Mouse (Mus musculus) CH12.LX (cell line): ENCODE results near the gene Cytip. TPM values are rescaled to one million over a fixed set of nuclear protein-coding genes. Genes with fewer than 3 reads are reported as not detected.

Experiments used
- DNase-seq: peaks from one replicate; pipeline ENCODE4 v3.0.0-alpha.2; 2013; ENCODE audit errors: extremely low read depth
- H3K27ac ChIP-seq: 2 replicates; pipeline ENCODE4 v1.5.1; 2012; ENCODE audit warnings: low read depth, mild to moderate bottlenecking, control low read depth, moderate library complexity; ENCODE audit not compliant: insufficient read depth
- H3K27me3 ChIP-seq: replicated peaks from 2 replicates; pipeline ENCODE3; 2012; ENCODE audit warnings: inconsistent platforms
- H3K36me3 ChIP-seq, 2 experiments: replicated peaks in 1 of 2; 2 replicates each; pipeline versions ENCODE3 to v1.6.1; 2012; ENCODE audit warnings: inconsistent platforms in 1 of 2, low read length in 1 of 2, mild to moderate bottlenecking in 1 of 2, mixed read lengths in 1 of 2, moderate library complexity in 1 of 2; ENCODE audit not compliant: control insufficient read depth in 1 of 2, insufficient read depth in 1 of 2
- H3K4me1 ChIP-seq, 2 experiments: 2 replicates each; pipeline ENCODE4 v1.6.1; 2012; ENCODE audit warnings: inconsistent platforms in 1 of 2, moderate library complexity in 1 of 2; ENCODE audit not compliant: insufficient read depth in 2 of 2, control insufficient read depth in 1 of 2
- H3K4me2 ChIP-seq: 2 replicates; pipeline ENCODE4 v1.6.1; 2012; ENCODE audit warnings: low read depth, mild to moderate bottlenecking, control low read depth; ENCODE audit not compliant: poor library complexity, insufficient read depth, severe bottlenecking
- H3K4me3 ChIP-seq, 3 experiments: fragments of 150-350 bp in 1 of 3; sonication (generic) in 1 of 3; replicated peaks in 1 of 3; 2 replicates each; pipeline versions ENCODE3 to v1.5.1; 2011 to 2012; ENCODE audit warnings: low read depth in 2 of 3, low read length in 2 of 3, mild to moderate bottlenecking in 2 of 3, moderate library complexity in 2 of 3, control low read depth in 1 of 3, improper control_type of control experiment in 1 of 3, inconsistent platforms in 1 of 3, mixed read lengths in 1 of 3; ENCODE audit not compliant: poor library complexity in 1 of 3
- H3K79me2 ChIP-seq: replicated peaks from 2 replicates; pipeline ENCODE4 v1.6.1; 2012; ENCODE audit warnings: mild to moderate bottlenecking, moderate library complexity; ENCODE audit not compliant: control insufficient read depth, poor library complexity, insufficient read depth, severe bottlenecking; ENCODE audit errors: extremely low read depth
- H3K9ac ChIP-seq: 2 replicates; pipeline ENCODE4 v1.6.1; 2012; ENCODE audit warnings: low read depth, mild to moderate bottlenecking, control low read depth, moderate library complexity; ENCODE audit not compliant: insufficient read depth
- H3K9me3 ChIP-seq: replicated peaks from 2 replicates; pipeline ENCODE3; 2012; ENCODE audit warnings: low read length, inconsistent platforms, mixed read lengths
- BHLHE40 ChIP-seq: IDR thresholded peaks from 2 replicates; pipeline ENCODE4 v1.6.1; 2011; ENCODE audit warnings: mild to moderate bottlenecking, low read depth, low read length, improper control_type of control experiment
- CHD1 ChIP-seq: IDR thresholded peaks from 2 replicates; pipeline ENCODE4 v1.6.1; 2012; ENCODE audit warnings: low read depth, low read length, improper control_type of control experiment, inconsistent platforms
- CTCF ChIP-seq, 2 experiments: IDR thresholded peaks in 1 of 2; conservative IDR thresholded peaks in 1 of 2; 2 replicates each; pipeline ENCODE4 v1.5.1; 2011 to 2012; ENCODE audit warnings: low read depth in 2 of 2, low read length in 2 of 2, improper control_type of control experiment in 1 of 2, inconsistent platforms in 1 of 2, mild to moderate bottlenecking in 1 of 2, moderate library complexity in 1 of 2
- E2F4 ChIP-seq: IDR thresholded peaks from 2 replicates; pipeline ENCODE4 v1.6.1; 2011; ENCODE audit warnings: low read depth, low read length, improper control_type of control experiment; ENCODE audit not compliant: insufficient replicate concordance
- ELF1 ChIP-seq: IDR thresholded peaks from 2 replicates; pipeline ENCODE4 v1.6.1; 2014; ENCODE audit warnings: low read depth, mild to moderate bottlenecking, inconsistent platforms, low read length, improper control_type of control experiment
- ETS1 ChIP-seq: conservative IDR thresholded peaks from 2 replicates; pipeline ENCODE4 v1.6.1; 2012; ENCODE audit warnings: low read depth, mild to moderate bottlenecking, inconsistent platforms, low read length, improper control_type of control experiment, moderate library complexity
- GABPA ChIP-seq: IDR thresholded peaks from 2 replicates; pipeline ENCODE4 v1.6.1; 2012; ENCODE audit warnings: low read depth, low read length, improper control_type of control experiment, inconsistent platforms; ENCODE audit not compliant: insufficient replicate concordance
- HCFC1 ChIP-seq: IDR thresholded peaks from 2 replicates; pipeline ENCODE4 v1.6.1; 2012; ENCODE audit warnings: low read depth, mild to moderate bottlenecking, inconsistent platforms, low read length, improper control_type of control experiment
- JUN ChIP-seq: IDR thresholded peaks from 2 replicates; pipeline ENCODE4 v1.6.1; 2011; ENCODE audit warnings: low read depth, mild to moderate bottlenecking, low read length, improper control_type of control experiment, moderate library complexity; ENCODE audit not compliant: insufficient read depth
- KAT2A ChIP-seq: IDR thresholded peaks from 2 replicates; pipeline ENCODE4 v1.6.1; 2012; ENCODE audit warnings: low read length, improper control_type of control experiment, inconsistent platforms; ENCODE audit not compliant: insufficient replicate concordance
- MAFK ChIP-seq: IDR thresholded peaks from 2 replicates; pipeline ENCODE4 v1.6.1; 2011; ENCODE audit warnings: low read length, improper control_type of control experiment; ENCODE audit not compliant: insufficient replicate concordance
- MAX ChIP-seq: IDR thresholded peaks from 2 replicates; pipeline ENCODE4 v1.6.1; 2011; ENCODE audit warnings: low read length, improper control_type of control experiment
- MYC ChIP-seq: IDR thresholded peaks from 2 replicates; pipeline ENCODE4 v1.6.1; 2011; ENCODE audit warnings: low read depth, mild to moderate bottlenecking, improper control_type of control experiment, low read length
- NELFE ChIP-seq: IDR thresholded peaks from 2 replicates; pipeline ENCODE4 v1.6.1; 2011; ENCODE audit warnings: low read depth, low read length, improper control_type of control experiment
- NRF1 ChIP-seq: IDR thresholded peaks from 2 replicates; pipeline ENCODE4 v1.6.1; 2014; ENCODE audit warnings: low read depth, mild to moderate bottlenecking, inconsistent platforms, low read length, improper control_type of control experiment, moderate library complexity
- POLR2A ChIP-seq: IDR thresholded peaks from 2 replicates; pipeline ENCODE4 v1.6.1; 2011; ENCODE audit warnings: low read depth, mild to moderate bottlenecking, improper control_type of control experiment, low read length
- POLR2AphosphoS2 ChIP-seq: IDR thresholded peaks from 2 replicates; pipeline ENCODE4 v1.6.1; 2011; ENCODE audit warnings: low read depth, low read length, improper control_type of control experiment
- RAD21 ChIP-seq: IDR thresholded peaks from 2 replicates; pipeline ENCODE4 v1.6.1; 2011; ENCODE audit warnings: low read depth, mild to moderate bottlenecking, low read length, improper control_type of control experiment, moderate library complexity
- SIN3A ChIP-seq: IDR thresholded peaks from 2 replicates; pipeline ENCODE4 v1.6.1; 2012; ENCODE audit warnings: low read length, improper control_type of control experiment, inconsistent platforms
- SMC3 ChIP-seq: IDR thresholded peaks from 2 replicates; pipeline ENCODE4 v1.6.1; 2011; ENCODE audit warnings: low read depth, low read length, improper control_type of control experiment
- TBP ChIP-seq: conservative IDR thresholded peaks from 2 replicates; pipeline ENCODE4 v1.6.1; 2011; ENCODE audit warnings: low read depth, low read length, improper control_type of control experiment
- USF1 ChIP-seq: IDR thresholded peaks from 2 replicates; pipeline ENCODE4 v1.6.1; 2014; ENCODE audit warnings: low read depth, mild to moderate bottlenecking, inconsistent platforms, low read length, improper control_type of control experiment
- USF2 ChIP-seq: conservative IDR thresholded peaks from 2 replicates; pipeline ENCODE4 v1.6.1; 2011; ENCODE audit warnings: low read depth, low read length, improper control_type of control experiment
- ZMIZ1 ChIP-seq: IDR thresholded peaks from 2 replicates; pipeline ENCODE4 v1.6.1; 2012; ENCODE audit warnings: low read depth, mild to moderate bottlenecking, inconsistent platforms, low read length, improper control_type of control experiment
- ZNF384 ChIP-seq: IDR thresholded peaks from 2 replicates; pipeline ENCODE4 v1.6.1; 2012; ENCODE audit warnings: low read depth, low read length, improper control_type of control experiment, inconsistent platforms
- dilution Hi-C: fragments of 300-500 bp; cut with MboI; formaldehyde crosslinking; loops from 2 replicates; pipeline ENCODE4 v1.14.3; 2020; ENCODE audit warnings: low sequenced_read_pairs; ENCODE audit not compliant: extremely low pct_unique_long_range_greater_than_20kb, extremely low pct_ligation_motif_present
- in situ Hi-C: fragments of 300-500 bp; cut with MboI; formaldehyde crosslinking; loops from 3 replicates; pipeline ENCODE4 v1.14.3; 2019; ENCODE audit warnings: low sequenced_read_pairs, low pct_ligation_motif_present, low pct_unique_long_range_greater_than_20kb, mixed read lengths
- polyA plus RNA-seq: library from polyadenylated mRNA; unstranded; fragments of >175 nt; gene quantifications from 2 replicates; pipeline ENCODE4 v1.2.1, GENCODE M21; 2012; ENCODE audit warnings: low read depth; ENCODE audit not compliant: insufficient read length
- total RNA-seq, 2 experiments: library from RNA; depleted of rRNA; stranded (reverse); fragments of 300-350 nt in 1 of 2; fragments of >200 nt in 1 of 2; gene quantifications; 2 replicates each; pipeline ENCODE4 v1.2.3; 2012 to 2014

Cytip gene
- total RNA-seq (2012; rRNA removed) (61.3 TPM in 2 replicates), total RNA-seq (2014; rRNA removed) (55.9 and 73.4 TPM in 2 replicates), polyA plus RNA-seq (40.2 and 43.1 TPM in 2 replicates)

- H3K4me2 ChIP-seq = peak within 1 kb of the TSS; percentile 74
- peaks cover 10 to 32% of the 10 kb centered on the region in 2 experiments for H3K4me1 ChIP-seq
- no peak for TF ChIP-seq ETS1
- no peak for TF ChIP-seq POLR2A
- no peak for TF ChIP-seq USF1
- TF ChIP-seq MAFK = no peak
- no peak for TF ChIP-seq SIN3A
- no peak for TF ChIP-seq ZNF384
- TF ChIP-seq MYC = no peak
- TF ChIP-seq E2F4 = no peak
- no peak for TF ChIP-seq GABPA
- TF ChIP-seq ZMIZ1 = no peak
- no peak for TF ChIP-seq NRF1
- TF ChIP-seq POLR2AphosphoS2 = no peak
- no peak for TF ChIP-seq KAT2A
- no peak for TF ChIP-seq USF2
- no peak for TF ChIP-seq JUN
- TF ChIP-seq TBP = no peak
- H3K27me3 ChIP-seq = no peaks in the 10 kb centered on the region
- dilution Hi-C loops = no loop called here
- no peak within 1 kb of the TSS for H3K27ac ChIP-seq
- in situ Hi-C loops = loop anchor here (25.0 kb wide), 2 partner anchors 92 to 267 kb away; partner anchors contain the start of gene Gm17409
- H3K9me3 ChIP-seq = no peaks in the 10 kb centered on the region
- no peaks in the 10 kb centered on the region for H3K79me2 ChIP-seq
- no peak for DNase-seq
- no peaks in the 10 kb centered on the region for H3K36me3 ChIP-seq
- H3K4me3 ChIP-seq = no peak within 1 kb of the TSS
- H3K9ac ChIP-seq = peak within 1 kb of the TSS; percentile 44; the same call in 1 of the 2 replicates
Observed at GRCm38 (mm10) chr2:58195346-58195745, at the start of gene Cytip. TSS of gene Cytip (minus strand) at chr2:58195532.

DNA sequence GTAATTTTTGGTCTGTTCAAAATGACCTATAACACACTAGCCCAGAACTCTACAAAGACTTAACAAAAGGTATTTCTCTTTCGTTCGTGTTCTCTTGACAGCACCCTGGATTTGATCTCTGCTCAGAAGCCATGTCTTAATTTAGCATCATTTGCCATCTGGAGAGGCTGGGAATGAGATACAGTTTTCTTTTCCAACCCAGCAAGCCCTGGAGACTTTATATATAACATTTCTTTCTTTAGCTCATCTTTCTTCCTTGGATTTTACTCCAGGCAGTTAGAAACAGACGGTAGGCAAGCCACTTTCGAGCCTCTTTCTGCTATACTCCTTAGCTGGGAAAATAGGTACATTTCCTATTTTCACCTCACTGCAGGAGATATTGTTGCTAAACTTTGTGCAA is 45.3 kb upstream of the Cytip start:
- Histone ChIP-seq H3K79me2 (no peaks in the 10 kb centered on the region), H3K36me3 (no peaks in the 10 kb centered on the region), H3K4me3 (no peak overlapping the region), H3K9me3 (peaks cover 5% of the 10 kb centered on the region), H3K4me2 (no peak overlapping the region), H3K4me1 (peaks cover 0 to 6% of the 10 kb centered on the region in 2 experiments; a peak in 1 of 4 replicates), H3K9ac (no peak overlapping the region), H3K27me3 (no peaks in the 10 kb centered on the region), H3K27ac (no peak overlapping the region)
- dilution Hi-C loops (no loop called here), in situ Hi-C loops (no loop called here)
- DNase-seq = no peak
- TF ChIP-seq ELF1 (no peak), POLR2A (no peak), JUN (no peak), ZNF384 (no peak), ETS1 (no peak), CTCF (conservative IDR thresholded peaks at IDR 0.05 in 1 of 2, IDR thresholded peaks at IDR 0.05 in 1 of 2; ENCODE audit: low read depth in 2 of 2, low read length in 2 of 2) (no peak), SMC3 (no peak), NRF1 (no peak), NELFE (no peak), E2F4 (no peak), CHD1 (no peak), BHLHE40 (no peak), HCFC1 (no peak), MAFK (no peak), RAD21 (no peak), MAX (no peak), TBP (no peak)
